In the genomic region with DNA sequence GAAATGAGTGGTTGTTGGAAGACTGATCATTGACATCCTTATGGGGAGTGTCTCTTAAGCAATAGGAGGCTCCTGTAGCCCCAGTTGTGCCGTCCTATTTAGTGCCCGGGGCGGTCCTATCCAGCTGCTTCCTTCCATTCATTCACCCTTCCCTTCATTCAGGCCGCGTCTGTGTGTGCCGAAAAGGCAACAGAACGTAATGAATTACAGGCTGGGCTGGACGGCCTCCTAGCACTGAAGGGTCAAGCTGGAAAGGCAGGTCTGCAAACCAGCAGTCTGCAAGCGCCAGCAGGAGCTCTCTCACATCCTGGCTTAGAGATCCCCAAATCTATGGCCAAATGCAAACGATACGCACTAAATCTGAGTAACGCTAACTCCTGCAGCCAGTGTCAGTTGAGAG, we compare ENCODE assay signal across 8 mouse cellular contexts. TPM values are rescaled to one million over a fixed set of nuclear protein-coding genes. Genes with fewer than 3 reads are reported as not detected.
DNase-seq lines count a peak whose midpoint lies in the region; ATAC-seq and TF ChIP-seq lines count a peak whose summit lies in the region.

No protein-coding gene starts in this region.

- no peaks in the 10 kb centered on the region for H3K9me3 ChIP-seq in embryonic facial prominence, embryonic 10.5 days
- no peaks in the 10 kb centered on the region for H3K9me3 ChIP-seq in hindbrain, embryonic 15.5 days
- H3K9me3 ChIP-seq in midbrain, embryonic 13.5 days = no peaks in the 10 kb centered on the region
- no peaks in the 10 kb centered on the region for H3K9me3 ChIP-seq in liver, embryonic 11.5 days (ENCODE audit: control insufficient read depth, low read length)

- WGBS in lung, adult 2 months = 21% methylated on average over 12 of the region's 12 CpGs
- under 1% methylated on average over 12 of the region's 12 CpGs for WGBS in embryonic facial prominence, embryonic 10.5 days
- 3% methylated on average over 12 of the region's 12 CpGs for WGBS in hindbrain, embryonic 15.5 days
- under 1% methylated on average over 12 of the region's 12 CpGs for WGBS in midbrain, embryonic 13.5 days
- WGBS in liver, embryonic 11.5 days = 12% methylated on average over 12 of the region's 12 CpGs

- ATAC-seq in hindbrain, embryonic 15.5 days (ENCODE audit: low FRiP score, low read depth) = peak; percentile 24; the same call in 1 of the 2 replicates
- peak; percentile 40; the same call in 1 of the 2 replicates for ATAC-seq in midbrain, embryonic 13.5 days
- ATAC-seq in liver, embryonic 11.5 days (replicated peaks; ENCODE audit: low FRiP score) = no peak

- peaks cover 28% of the 10 kb centered on the region for H3K27me3 ChIP-seq in embryonic facial prominence, embryonic 10.5 days (replicated peaks; ENCODE audit: low read depth, poor library complexity, severe bottlenecking)
- H3K27me3 ChIP-seq in hindbrain, embryonic 15.5 days = no peaks in the 10 kb centered on the region
- 0 out of 2 replicates have a peak, but pooled peaks cover 3% of the 10 kb centered on the region for H3K27me3 ChIP-seq in midbrain, embryonic 13.5 days
- H3K27me3 ChIP-seq in liver, embryonic 11.5 days (replicated peaks; ENCODE audit: control insufficient read depth, insufficient read depth, low read length) = peaks cover 19% of the 10 kb centered on the region

- peaks cover 2% of the 10 kb centered on the region; the same call in 1 of the 2 replicates for H3K4me1 ChIP-seq in lung, adult 2 months (ENCODE audit: control insufficient read depth, insufficient read depth, low read length)
- H3K4me1 ChIP-seq in embryonic facial prominence, embryonic 10.5 days = peaks cover 46% of the 10 kb centered on the region
- H3K4me1 ChIP-seq in hindbrain, embryonic 15.5 days (replicated peaks) = peaks cover 31% of the 10 kb centered on the region
- peaks cover 36% of the 10 kb centered on the region for H3K4me1 ChIP-seq in midbrain, embryonic 13.5 days (replicated peaks)
- H3K4me1 ChIP-seq in liver, embryonic 11.5 days (replicated peaks; ENCODE audit: control insufficient read depth, insufficient read depth, low read length) = 0 out of 2 replicates have a peak, but pooled peaks cover 2% of the 10 kb centered on the region

- H3K27ac ChIP-seq in embryonic facial prominence, embryonic 10.5 days (replicated peaks) = peak overlapping the region; percentile 79
- peak overlapping the region; percentile 95 for H3K27ac ChIP-seq in hindbrain, embryonic 15.5 days (replicated peaks)
- H3K27ac ChIP-seq in midbrain, embryonic 13.5 days = peak overlapping the region; percentile 94
- H3K27ac ChIP-seq in liver, embryonic 11.5 days (ENCODE audit: low read depth, low read length) = no peak overlapping the region

- no peak for TF ChIP-seq CTCF in lung, adult 2 months (IDR thresholded peaks at IDR 0.05; ENCODE audit: insufficient read depth, low read length)

- no peak for TF ChIP-seq POLR2A in lung, adult 2 months (IDR thresholded peaks at IDR 0.05; ENCODE audit: borderline replicate concordance, extremely low read depth, low read depth, low read length)

- no peak overlapping the region for H3K4me3 ChIP-seq in lung, adult 2 months (replicated peaks; ENCODE audit: extremely low read depth, low read depth, low read length)
- peak overlapping the region; percentile 61 for H3K4me3 ChIP-seq in embryonic facial prominence, embryonic 10.5 days
- H3K4me3 ChIP-seq in hindbrain, embryonic 15.5 days = peak overlapping the region; percentile 57
- peak overlapping the region; percentile 55 for H3K4me3 ChIP-seq in midbrain, embryonic 13.5 days (replicated peaks)
- H3K4me3 ChIP-seq in liver, embryonic 11.5 days (ENCODE audit: low read depth, low read length) = no peak overlapping the region

- H3K4me2 ChIP-seq in hindbrain, embryonic 15.5 days = peak overlapping the region; percentile 58
- peak overlapping the region; percentile 60 for H3K4me2 ChIP-seq in midbrain, embryonic 13.5 days (replicated peaks)
- no peak overlapping the region for H3K4me2 ChIP-seq in liver, embryonic 11.5 days

- peak overlapping the region; percentile 67 for H3K9ac ChIP-seq in hindbrain, embryonic 15.5 days
- H3K9ac ChIP-seq in midbrain, embryonic 13.5 days (replicated peaks) = peak overlapping the region; percentile 78
- H3K9ac ChIP-seq in liver, embryonic 11.5 days (ENCODE audit: low read depth, low read length) = no peak overlapping the region

- peak; percentile 28 to 54 for DNase-seq in lung, postnatal 4 days
- DNase-seq in lung, adult 2 months = no peak
- DNase-seq in embryonic facial prominence, embryonic 10.5 days (ENCODE audit: low spot score) = peak; percentile 84
- no peak for DNase-seq in B cell, adult 2 months
- no peak for DNase-seq in urinary bladder, adult 2 months (ENCODE audit: low spot score)
- DNase-seq in liver, embryonic 11.5 days (ENCODE audit: low spot score) = no peak

- H3K36me3 ChIP-seq in embryonic facial prominence, embryonic 10.5 days (replicated peaks) = no peaks in the 10 kb centered on the region
- H3K36me3 ChIP-seq in hindbrain, embryonic 15.5 days = no peaks in the 10 kb centered on the region
- H3K36me3 ChIP-seq in midbrain, embryonic 13.5 days = no peaks in the 10 kb centered on the region
- H3K36me3 ChIP-seq in liver, embryonic 11.5 days (ENCODE audit: control insufficient read depth, insufficient read depth, low read length) = no peaks in the 10 kb centered on the region

RNA-seq across cellular contexts. Expression of a gene that starts 1.6 kb away (rescaled TPM):
- 51.7 and 80.5 TPM in 2 replicates for polyA plus RNA-seq in lung, adult 2 months (2012; rRNA removed)
- 18.7 and 23.3 TPM in 2 replicates for polyA plus RNA-seq in embryonic facial prominence, embryonic 10.5 days (2016; fragmentation: Nextera tagmentation; extraction: Ambion mirVana)
- polyA plus RNA-seq in hindbrain, embryonic 15.5 days (2015; fragmentation: Nextera tagmentation; extraction: Ambion mirVana) = 36.6 and 41.5 TPM in 2 replicates
- 35.9 and 36.7 TPM in 2 replicates for polyA plus RNA-seq in midbrain, embryonic 13.5 days (2015; fragmentation: Nextera tagmentation; extraction: Ambion mirVana)
- polyA plus RNA-seq in urinary bladder, adult 2 months (2012; rRNA removed) = 38.3 and 44.5 TPM in 2 replicates
- polyA plus RNA-seq in liver, embryonic 11.5 days (2014; fragmentation: Nextera tagmentation; extraction: Ambion mirVana) = 20.2 and 21.2 TPM in 2 replicates

Comparison
In these comparisons a context has a peak if more than half of its experiments do, and no peak if none do; other contexts are left out.
1. DNase-seq: peak in lung, postnatal 4 days (2 of 2) and embryonic facial prominence, embryonic 10.5 days (single experiment); none in lung, adult 2 months (single experiment), B cell, adult 2 months (0 of 2), urinary bladder, adult 2 months (single experiment) and liver, embryonic 11.5 days (single experiment).
2. H3K4me3 ChIP-seq: peak in embryonic facial prominence, embryonic 10.5 days (single experiment), hindbrain, embryonic 15.5 days (single experiment) and midbrain, embryonic 13.5 days (single experiment); none in lung, adult 2 months (single experiment) and liver, embryonic 11.5 days (single experiment).